Mouse (Mus musculus) T-helper 17 cell (primary cell): ENCODE data around the gene Fyn.

Experiments used
- in situ Hi-C, 2 experiments: fragments of 300-600 bp; cut with MboI, MseI; formaldehyde crosslinking; loops; 1 replicate in 1 of 2; 2 replicates in 1 of 2; pipeline ENCODE4 v1.15.1; 2025; ENCODE audit warnings: high pct_unique_total_duplicates in 2 of 2

Fyn gene

GRCm38 (mm10) chr10:39532008-39532740 is 163.5 kb downstream of the Fyn start:
- in situ Hi-C loops = no loop called here

DNA sequence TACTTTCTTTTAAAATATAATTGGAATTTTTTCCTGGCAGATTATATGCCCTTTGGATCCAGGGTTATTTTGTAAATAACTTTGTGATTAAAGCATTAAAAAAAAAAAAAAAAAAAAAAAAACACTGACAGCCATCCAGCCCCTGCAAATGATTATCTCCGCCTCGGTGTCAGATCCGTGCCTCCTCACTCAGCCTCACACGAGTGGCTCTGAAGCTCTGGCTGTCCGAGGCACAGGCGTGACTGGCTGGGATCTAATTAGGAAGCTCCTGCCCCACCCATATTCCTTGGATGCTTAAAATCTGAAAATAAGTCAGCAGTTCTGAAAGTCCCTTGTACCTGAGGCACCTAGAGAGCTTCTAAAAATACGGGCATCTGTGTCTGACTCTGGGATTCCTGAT is 164.2 kb downstream of the Fyn start:
- in situ Hi-C loops = no loop called here

GRCm38 (mm10) chr10:39534324-39535026 is 165.8 kb downstream of the Fyn start:
- in situ Hi-C loops = no loop called here

GRCm38 (mm10) chr10:39535347-39535746 is 166.7 kb downstream of the Fyn start:
- in situ Hi-C loops = no loop called here

DNA sequence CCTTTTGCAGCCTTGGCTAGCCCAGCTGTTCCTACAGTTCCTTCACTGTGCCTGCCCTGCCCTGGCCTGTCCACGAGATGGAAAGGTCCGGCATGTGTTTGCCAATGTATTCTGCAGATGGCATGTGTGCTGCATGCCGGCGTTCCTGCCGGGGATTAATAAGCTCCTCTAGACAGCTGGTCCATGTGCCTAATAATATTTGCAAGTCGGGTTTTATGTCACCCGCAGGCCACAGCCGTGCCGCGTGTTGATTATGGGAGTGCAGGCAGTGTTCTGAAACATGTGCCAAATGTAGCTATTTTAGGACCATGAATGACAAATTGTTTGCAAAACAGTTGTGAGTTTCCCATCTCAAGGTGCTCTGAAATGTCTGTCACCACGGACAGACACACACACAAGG is 167.6 kb downstream of the Fyn start:
- in situ Hi-C loops = no loop called here

GRCm38 (mm10) chr10:39540012-39540647 is 171.5 kb downstream of the Fyn start:
- in situ Hi-C loops = no loop called here

GRCm38 (mm10) chr10:39540995-39541394 is 172.3 kb downstream of the Fyn start:
- in situ Hi-C loops = no loop called here

- in situ Hi-C loops = no loop called here
Observed at GRCm38 (mm10) chr10:39541451-39541874, 172.8 kb downstream of the Fyn start.

DNA sequence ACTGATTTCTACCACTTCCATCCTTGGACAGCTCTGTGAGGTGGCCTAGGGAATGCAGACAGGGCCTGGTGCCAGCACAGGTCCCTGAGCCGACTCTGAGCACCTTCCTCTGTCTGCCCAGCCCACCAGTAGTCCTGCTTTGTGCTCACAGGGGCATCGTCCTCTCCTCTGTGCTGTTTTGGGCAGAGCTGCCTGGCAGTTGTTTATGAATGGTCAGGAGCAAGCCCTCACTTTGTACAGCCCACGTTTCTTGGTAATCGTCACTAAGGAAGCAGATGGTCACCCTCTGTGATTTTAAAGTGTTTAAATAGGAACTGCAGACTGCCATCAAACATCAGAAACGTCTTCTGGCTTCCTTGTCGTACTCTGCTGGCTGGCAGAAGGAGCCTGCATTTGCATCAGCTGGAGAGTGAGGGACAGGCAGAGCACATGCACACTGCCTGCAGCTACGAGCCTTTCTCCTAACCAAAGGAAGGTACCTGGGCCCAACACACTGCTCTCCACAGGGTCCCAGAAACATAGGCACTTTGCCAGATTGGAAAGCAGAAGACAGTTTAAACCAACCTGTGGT is 173.4 kb downstream of the Fyn start:
- in situ Hi-C loops = no loop called here

- in situ Hi-C loops = no loop called here
Observed at GRCm38 (mm10) chr10:39542535-39543257, 174.0 kb downstream of the Fyn start.

- in situ Hi-C loops = no loop called here
Observed at GRCm38 (mm10) chr10:39543258-39543770, 174.7 kb downstream of the Fyn start.

DNA sequence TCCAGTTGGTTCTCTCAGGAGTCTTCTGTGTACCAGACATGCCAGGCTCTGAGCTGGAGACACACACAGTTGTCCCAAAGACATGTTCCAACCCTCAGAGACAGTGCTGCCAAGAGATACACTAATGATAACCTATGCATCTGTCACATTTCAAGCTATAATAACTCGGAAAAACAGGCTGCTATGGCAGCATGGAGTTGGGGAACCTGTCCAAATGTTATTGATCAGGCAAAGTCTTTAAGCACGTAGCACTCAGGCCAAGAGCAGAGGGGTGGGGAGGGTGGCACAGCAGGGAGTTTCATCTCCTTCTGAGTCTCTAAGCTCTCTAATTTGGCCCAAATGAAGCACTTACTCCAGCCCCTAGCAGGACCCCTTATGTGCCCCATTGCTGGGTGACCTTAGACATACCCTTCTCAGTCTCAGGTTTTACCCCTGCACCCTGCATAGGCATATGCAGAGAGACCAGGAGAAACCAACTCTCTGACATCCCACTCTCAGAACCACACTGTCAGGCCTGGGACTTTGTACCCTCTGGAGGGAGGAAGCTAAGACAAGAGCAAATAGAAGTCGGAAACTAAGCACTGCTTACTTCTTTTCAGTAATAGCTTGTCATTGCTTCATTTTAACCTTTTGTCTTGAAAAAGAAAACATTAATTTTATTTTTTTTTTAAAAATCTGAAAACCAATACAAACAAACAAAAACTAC is 178.9 kb downstream of the Fyn start:
- in situ Hi-C loops = no loop called here

DNA sequence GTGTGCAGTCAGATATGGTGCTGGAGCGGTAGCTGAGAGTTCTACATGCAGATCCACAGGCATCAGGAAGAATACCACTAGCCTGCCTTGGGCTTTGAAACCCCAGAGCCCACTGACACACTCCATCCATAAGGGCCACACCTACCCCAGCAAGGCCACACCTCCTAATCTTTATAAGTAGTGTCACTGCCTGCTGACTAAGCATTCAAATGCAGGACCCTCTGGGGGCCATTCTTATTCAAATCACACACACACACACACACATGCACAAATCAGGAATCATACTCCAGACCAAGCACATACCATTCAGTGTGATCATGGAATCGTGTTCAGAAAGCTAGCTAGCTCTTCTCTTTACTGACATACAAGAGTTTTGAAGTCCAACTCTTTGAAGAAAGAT is 182.1 kb downstream of the Fyn start:
- in situ Hi-C loops = no loop called here

- in situ Hi-C loops = no loop called here
Observed at GRCm38 (mm10) chr10:39551637-39552185, 183.1 kb downstream of the Fyn start.

DNA sequence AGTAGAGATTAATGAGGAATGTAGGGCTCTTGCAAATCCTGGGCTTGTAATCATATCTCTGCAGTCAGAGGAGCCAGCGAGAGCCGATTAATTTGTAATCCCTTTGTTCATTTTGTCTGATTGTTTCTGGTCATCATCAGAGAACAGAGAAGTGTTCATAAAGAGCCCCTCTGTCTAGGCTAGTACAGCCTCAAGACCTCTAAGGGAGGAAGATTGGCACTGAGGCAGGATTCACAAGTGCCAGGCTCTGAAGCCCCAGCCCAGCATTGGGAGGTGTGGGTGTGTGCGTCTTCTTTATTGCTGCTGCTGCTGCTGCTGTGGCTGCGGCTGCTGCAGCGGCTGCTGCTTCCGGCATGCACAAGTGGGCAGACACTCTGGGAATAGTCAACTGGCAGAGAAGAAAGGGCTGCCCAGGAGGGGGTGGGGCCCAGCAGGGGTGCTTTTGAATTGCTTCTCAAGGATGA is 183.7 kb downstream of the Fyn start:
- in situ Hi-C loops = no loop called here

GRCm38 (mm10) chr10:39552903-39553302 is 184.2 kb downstream of the Fyn start:
- in situ Hi-C loops = no loop called here

DNA sequence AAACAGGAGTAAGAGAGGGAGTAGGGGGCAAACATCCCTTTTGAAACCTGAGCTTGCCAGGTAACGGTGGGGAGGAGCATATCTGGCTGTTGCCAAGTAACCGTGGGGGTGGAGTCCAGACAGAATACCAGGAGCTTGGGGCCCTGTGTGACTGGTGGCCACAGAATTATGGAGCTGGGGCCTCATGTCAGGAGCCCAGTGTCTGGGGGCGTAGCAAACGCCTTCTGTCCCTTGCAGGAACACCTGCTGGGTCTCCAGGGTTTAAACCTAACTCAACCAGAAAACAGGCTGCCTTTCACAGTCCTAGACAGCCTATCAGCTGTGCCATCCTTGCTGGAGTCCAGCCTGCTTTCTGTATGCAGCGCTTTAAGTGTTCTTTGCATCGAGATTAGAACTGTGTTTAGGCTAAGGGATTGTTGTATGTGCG is 186.6 kb downstream of the Fyn start:
- in situ Hi-C loops = no loop called here

GRCm38 (mm10) chr10:39555740-39556139 is 187.1 kb downstream of the Fyn start:
- in situ Hi-C loops = no loop called here

GRCm38 (mm10) chr10:39557360-39557759 is 188.7 kb downstream of the Fyn start:
- in situ Hi-C loops = no loop called here

DNA sequence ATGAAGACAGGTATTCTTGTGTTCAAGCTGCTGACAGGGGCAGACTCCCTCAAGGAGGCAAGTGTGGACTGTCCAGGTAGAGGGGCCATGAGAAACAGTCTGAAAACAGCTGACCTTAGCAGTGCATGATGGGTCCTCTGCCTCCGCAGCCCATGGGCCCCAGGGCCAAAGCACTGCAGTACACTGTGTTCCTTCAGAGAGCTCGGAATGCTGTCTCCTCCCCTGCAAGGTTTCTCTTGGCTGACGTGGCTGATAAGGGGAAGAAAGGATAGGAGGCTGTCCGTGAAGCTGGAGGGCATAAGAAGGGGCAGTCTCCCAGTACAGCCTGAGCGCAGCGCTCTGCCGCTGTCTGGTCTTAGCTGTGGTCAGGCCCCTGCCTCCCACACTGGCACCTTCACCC is 189.2 kb downstream of the Fyn start:
- in situ Hi-C loops = no loop called here
